Mouse (Mus musculus): ENCODE results near the gene Snd1. TPM values are rescaled to one million over a fixed set of nuclear protein-coding genes. Genes with fewer than 3 reads are reported as not detected.

Gene Snd1
- polyA plus RNA-seq, 2 experiments: 31.5 to 43.2 TPM

GRCm38 (mm10) chr6:28862304-28862703, 387.4 kb downstream of the Snd1 start:
- no peak overlapping the region for H3K27ac ChIP-seq
- WGBS (ENCODE audit: insufficient replicate concordance): 75% methylated on average over 8 of the region's 8 CpGs
- H3K4me1 ChIP-seq (replicated peaks; ENCODE audit: control insufficient read depth in 2 of 2, insufficient read depth in 2 of 2, low read length in 1 of 2): peaks cover 0 to 5% of the 10 kb centered on the region in 2 experiments; a peak in 1 of 4 replicates
- H3K36me3 ChIP-seq (replicated peaks; ENCODE audit: control insufficient read depth, insufficient read depth, low read depth): no peaks in the 10 kb centered on the region
- ATAC-seq (ENCODE audit: insufficient read depth): no peak
- no peak for TF ChIP-seq CTCF (IDR thresholded peaks at IDR 0.05; ENCODE audit: low read depth)
- TF ChIP-seq EP300 (IDR thresholded peaks at IDR 0.05; ENCODE audit: low read depth): no peak
- no peaks in the 10 kb centered on the region for H3K9me3 ChIP-seq (ENCODE audit: control insufficient read depth, low read length)
- no peaks in the 10 kb centered on the region for H3K27me3 ChIP-seq (ENCODE audit: control insufficient read depth, insufficient read depth, low read length)
- no peak overlapping the region for H3K9ac ChIP-seq (replicated peaks)
- no peak overlapping the region for H3K4me3 ChIP-seq (ENCODE audit: insufficient read depth in 1 of 2, low read depth in 2 of 2, low read length in 2 of 2)
- DNase-seq (ENCODE audit: low read depth in 3 of 3, low spot score in 3 of 3): no peak
- no peak overlapping the region for H3K4me2 ChIP-seq (ENCODE audit: low read depth)

GRCm38 (mm10) chr6:28864684-28865083, 389.7 kb downstream of the Snd1 start:
- WGBS (ENCODE audit: insufficient replicate concordance): 68% methylated on average over 5 of the region's 5 CpGs
- Histone ChIP-seq H3K9me3 (ENCODE audit: control insufficient read depth, low read length) (no peaks in the 10 kb centered on the region), H3K27me3 (ENCODE audit: control insufficient read depth, insufficient read depth, low read length) (no peaks in the 10 kb centered on the region), H3K27ac (no peak overlapping the region), H3K4me2 (ENCODE audit: low read depth) (no peak overlapping the region), H3K4me1 (replicated peaks; ENCODE audit: control insufficient read depth in 2 of 2, insufficient read depth in 2 of 2, low read length in 1 of 2) (no peaks in the 10 kb centered on the region), H3K4me3 (ENCODE audit: insufficient read depth in 1 of 2, low read depth in 2 of 2, low read length in 2 of 2) (no peak overlapping the region), H3K9ac (replicated peaks) (no peak overlapping the region), H3K36me3 (replicated peaks; ENCODE audit: control insufficient read depth, insufficient read depth, low read depth) (no peaks in the 10 kb centered on the region)
- DNase-seq (ENCODE audit: low read depth in 3 of 3, low spot score in 3 of 3): no peak
- ATAC-seq (ENCODE audit: insufficient read depth): no peak
- no peak for TF ChIP-seq EP300 (IDR thresholded peaks at IDR 0.05; ENCODE audit: low read depth)
- no peak for TF ChIP-seq CTCF (IDR thresholded peaks at IDR 0.05; ENCODE audit: low read depth)

GRCm38 (mm10) chr6:28865112-28865511, 390.2 kb downstream of the Snd1 start:
- no peaks in the 10 kb centered on the region for H3K9me3 ChIP-seq (ENCODE audit: control insufficient read depth, low read length)
- 76% methylated on average over 10 of the region's 10 CpGs for WGBS (ENCODE audit: insufficient replicate concordance)
- no peak for ATAC-seq (ENCODE audit: insufficient read depth)

GRCm38 (mm10) chr6:28866206-28866605, 391.3 kb downstream of the Snd1 start:
- WGBS (ENCODE audit: insufficient replicate concordance): 81% methylated on average over 3 of the region's 3 CpGs
- H3K9ac ChIP-seq (replicated peaks): no peak overlapping the region

More at GRCm38 (mm10) chr6:28865112-28865511, 390.2 kb downstream of the Snd1 start:
- H3K27me3 ChIP-seq (ENCODE audit: control insufficient read depth, insufficient read depth, low read length): no peaks in the 10 kb centered on the region
- no peaks in the 10 kb centered on the region for H3K36me3 ChIP-seq (replicated peaks; ENCODE audit: control insufficient read depth, insufficient read depth, low read depth)
- H3K4me1 ChIP-seq (replicated peaks; ENCODE audit: control insufficient read depth in 2 of 2, insufficient read depth in 2 of 2, low read length in 1 of 2): no peaks in the 10 kb centered on the region
- TF ChIP-seq EP300 (IDR thresholded peaks at IDR 0.05; ENCODE audit: low read depth) (no peak), CTCF (IDR thresholded peaks at IDR 0.05; ENCODE audit: low read depth) (no peak)
- no peak overlapping the region for H3K4me2 ChIP-seq (ENCODE audit: low read depth)
- no peak overlapping the region for H3K27ac ChIP-seq
- no peak for DNase-seq (ENCODE audit: low read depth in 3 of 3, low spot score in 3 of 3)
- H3K4me3 ChIP-seq (ENCODE audit: insufficient read depth in 1 of 2, low read depth in 2 of 2, low read length in 2 of 2): no peak overlapping the region
- no peak overlapping the region for H3K9ac ChIP-seq (replicated peaks)

GRCm38 (mm10) chr6:28867516-28868251, 392.7 kb downstream of the Snd1 start:
- H3K36me3 ChIP-seq (replicated peaks; ENCODE audit: control insufficient read depth, insufficient read depth, low read depth): no peaks in the 10 kb centered on the region
- H3K4me1 ChIP-seq (replicated peaks; ENCODE audit: control insufficient read depth in 2 of 2, insufficient read depth in 2 of 2, low read length in 1 of 2): no peaks in the 10 kb centered on the region
- TF ChIP-seq EP300 (IDR thresholded peaks at IDR 0.05; ENCODE audit: low read depth): no peak
- TF ChIP-seq CTCF (IDR thresholded peaks at IDR 0.05; ENCODE audit: low read depth): no peak
- no peaks in the 10 kb centered on the region for H3K27me3 ChIP-seq (ENCODE audit: control insufficient read depth, insufficient read depth, low read length)
- no peak overlapping the region for H3K9ac ChIP-seq (replicated peaks)
- DNase-seq (ENCODE audit: low read depth in 3 of 3, low spot score in 3 of 3) (no peak), ATAC-seq (ENCODE audit: insufficient read depth) (no peak)
- H3K4me3 ChIP-seq (ENCODE audit: insufficient read depth in 1 of 2, low read depth in 2 of 2, low read length in 2 of 2): no peak overlapping the region
- H3K27ac ChIP-seq: no peak overlapping the region
- WGBS (ENCODE audit: insufficient replicate concordance): 51% methylated on average over 2 of the region's 2 CpGs
- H3K9me3 ChIP-seq (ENCODE audit: control insufficient read depth, low read length): no peaks in the 10 kb centered on the region
- H3K4me2 ChIP-seq (ENCODE audit: low read depth): no peak overlapping the region

More at GRCm38 (mm10) chr6:28866206-28866605, 391.3 kb downstream of the Snd1 start:
- Histone ChIP-seq H3K4me2 (ENCODE audit: low read depth) (no peak overlapping the region), H3K27ac (no peak overlapping the region), H3K4me3 (ENCODE audit: insufficient read depth in 1 of 2, low read depth in 2 of 2, low read length in 2 of 2) (no peak overlapping the region), H3K36me3 (replicated peaks; ENCODE audit: control insufficient read depth, insufficient read depth, low read depth) (no peaks in the 10 kb centered on the region), H3K9me3 (ENCODE audit: control insufficient read depth, low read length) (no peaks in the 10 kb centered on the region), H3K27me3 (ENCODE audit: control insufficient read depth, insufficient read depth, low read length) (no peaks in the 10 kb centered on the region), H3K4me1 (replicated peaks; ENCODE audit: control insufficient read depth in 2 of 2, insufficient read depth in 2 of 2, low read length in 1 of 2) (no peaks in the 10 kb centered on the region)
- ATAC-seq (ENCODE audit: insufficient read depth) (no peak), DNase-seq (ENCODE audit: low read depth in 3 of 3, low spot score in 3 of 3) (no peak)
- TF ChIP-seq EP300 (IDR thresholded peaks at IDR 0.05; ENCODE audit: low read depth): no peak
- TF ChIP-seq CTCF (IDR thresholded peaks at IDR 0.05; ENCODE audit: low read depth): no peak

Measured in liver, embryonic 14.5 days (tissue).